Mouse (Mus musculus): ENCODE data around the gene Irf2. TPM values are rescaled to one million over a fixed set of nuclear protein-coding genes. Genes with fewer than 3 reads are reported as not detected.
A peak's percentile ranks its signal among the peaks of the same experiment; 100 is the strongest.

The Irf2 gene
- total RNA-seq, 2 experiments from 2014 or later = 23.1 to 26.0 TPM

DNA sequence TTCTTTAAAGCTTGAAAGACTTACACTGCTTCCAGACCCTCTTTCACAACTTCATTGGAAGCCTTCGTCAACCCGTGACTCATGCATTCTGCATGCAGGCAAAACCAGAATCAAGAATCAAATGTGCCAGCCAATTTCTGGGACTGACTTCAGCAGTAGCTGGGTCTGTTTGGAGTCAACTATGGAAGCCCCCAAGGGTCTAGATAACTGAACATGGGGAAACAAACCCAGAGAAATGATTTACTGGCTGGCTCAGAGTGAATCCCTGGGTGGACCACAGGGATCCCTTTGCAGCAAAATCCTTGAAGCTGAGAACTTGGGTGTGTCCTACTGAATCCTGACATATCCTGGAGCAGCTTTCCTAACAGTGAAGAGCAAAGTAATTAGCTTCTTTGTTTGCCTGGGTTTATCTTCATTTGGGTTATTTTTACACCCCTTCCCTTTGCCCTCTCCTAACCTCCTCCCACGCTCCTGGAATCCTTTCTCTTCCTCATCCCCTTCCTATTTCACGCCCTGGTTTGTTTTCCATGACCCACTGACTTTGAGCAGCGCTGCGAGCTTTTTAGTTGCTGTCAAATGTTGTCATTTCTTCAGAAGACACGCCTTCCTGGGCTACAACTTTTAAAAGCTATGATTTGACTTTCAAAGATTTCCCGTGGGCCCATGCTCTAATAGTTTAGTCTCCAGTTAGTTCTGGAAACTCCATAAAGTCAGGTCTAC is 129.0 kb downstream of the Irf2 start:
- intact Hi-C loops (cut with DNase I) = no loop called here
- DNase-seq = no peak

- DNase-seq = no peak
- intact Hi-C loops (cut with DNase I) = no loop called here
These were observed 130.0 kb downstream of the Irf2 start for GRCm38 (mm10) chr8:46869521-46869925.

- intact Hi-C loops (cut with DNase I) = no loop called here
These were observed 131.6 kb downstream of the Irf2 start for GRCm38 (mm10) chr8:46871086-46871485.

GRCm38 (mm10) chr8:46875615-46876293 is 136.2 kb downstream of the Irf2 start:
- intact Hi-C loops (cut with DNase I) = no loop called here
- no peak for DNase-seq

More at GRCm38 (mm10) chr8:46871086-46871485, 131.6 kb downstream of the Irf2 start:
- no peak for DNase-seq

- no peak for DNase-seq
- intact Hi-C loops (cut with DNase I) = no loop called here
These were observed 141.8 kb downstream of the Irf2 start for GRCm38 (mm10) chr8:46881348-46881747.

DNA sequence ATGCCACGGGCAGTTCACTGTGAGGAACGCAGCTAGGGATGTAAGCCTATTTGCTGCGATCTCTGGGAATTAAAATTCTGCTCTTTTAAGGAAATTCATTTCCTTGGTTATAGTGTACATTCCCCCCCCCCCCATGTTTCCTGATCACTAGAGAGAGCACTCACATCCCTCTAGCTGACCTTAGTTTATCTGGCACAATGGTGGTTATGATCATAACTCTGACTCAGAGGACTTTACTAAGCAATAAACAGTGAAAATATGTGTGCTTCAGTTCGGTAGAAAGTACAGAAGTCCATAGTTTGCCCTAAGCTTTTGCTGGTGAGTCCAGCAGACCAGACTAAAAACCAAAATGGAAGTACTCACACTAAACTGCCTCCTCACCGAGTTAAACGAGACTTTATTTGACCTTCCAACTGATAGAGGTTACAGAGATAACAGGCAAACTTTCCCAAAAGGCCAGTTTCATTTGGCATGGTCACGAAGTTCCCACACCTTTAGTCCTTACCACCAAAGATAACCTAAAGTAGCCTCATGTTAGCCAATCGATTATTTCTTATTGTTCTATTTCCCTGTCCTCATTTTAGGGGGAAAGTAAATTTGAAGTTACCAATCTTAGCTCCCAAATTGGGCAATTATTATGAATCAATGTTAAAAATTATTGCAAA is 142.4 kb downstream of the Irf2 start:
- intact Hi-C loops (cut with DNase I) = no loop called here
- DNase-seq = no peak

DNA sequence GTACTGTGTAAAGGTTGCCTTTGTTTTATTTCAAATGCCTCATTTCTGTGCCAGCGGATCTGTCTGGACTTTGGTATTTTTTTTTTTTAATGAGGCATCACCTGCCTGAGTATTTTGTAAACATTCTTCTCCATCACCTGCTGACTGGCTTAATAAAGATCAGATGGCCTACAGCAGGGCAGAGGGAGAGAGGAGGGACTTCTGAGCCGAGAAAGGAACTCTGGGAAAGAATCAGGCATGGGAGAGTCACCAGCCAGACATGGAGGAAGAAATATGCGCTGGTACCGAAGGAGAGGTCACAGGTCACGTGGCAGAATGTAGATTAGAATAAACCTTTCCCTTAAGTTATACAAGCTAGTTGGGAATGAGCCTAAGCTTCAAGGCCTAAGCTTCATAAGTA is 143.2 kb downstream of the Irf2 start:
- DNase-seq = no peak
- intact Hi-C loops (cut with DNase I) = no loop called here

DNA sequence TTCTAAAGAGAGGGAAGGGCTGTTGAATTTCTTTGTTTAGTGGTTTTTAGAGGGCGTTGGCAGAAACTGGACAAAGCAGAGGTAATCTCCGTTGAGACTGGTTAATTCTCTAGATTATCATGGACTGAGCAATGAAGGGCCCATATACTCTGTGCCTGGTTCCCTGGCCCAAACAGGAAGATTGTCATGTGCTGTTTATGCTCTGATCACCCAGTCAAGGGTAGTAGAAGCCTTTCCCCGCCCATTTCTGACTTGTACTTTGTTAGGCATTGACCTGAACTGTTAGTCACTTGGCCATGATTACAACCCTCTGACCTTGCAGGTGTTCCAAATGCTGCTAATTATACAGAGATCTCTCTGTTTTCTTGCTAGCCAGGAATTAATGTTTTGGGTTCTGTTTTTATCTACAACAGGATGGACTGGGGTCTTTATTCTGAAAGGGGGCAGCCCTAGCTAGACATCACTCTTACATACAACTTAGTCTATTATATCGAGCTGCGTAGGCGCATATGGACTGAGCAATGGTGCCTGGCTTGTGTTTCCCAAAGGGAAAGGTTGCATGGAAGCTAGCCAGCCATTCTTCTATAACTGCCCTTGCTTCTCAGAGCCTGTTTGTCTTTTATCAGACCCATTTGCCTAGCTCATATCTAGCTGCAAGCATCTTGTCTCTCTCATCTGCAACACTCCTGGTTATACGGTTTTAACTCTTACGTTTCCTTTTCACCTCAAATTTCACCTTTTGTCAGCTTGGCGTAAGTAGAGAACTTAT is 143.9 kb downstream of the Irf2 start:
- DNase-seq = no peak
- intact Hi-C loops (cut with DNase I) = no loop called here

DNA sequence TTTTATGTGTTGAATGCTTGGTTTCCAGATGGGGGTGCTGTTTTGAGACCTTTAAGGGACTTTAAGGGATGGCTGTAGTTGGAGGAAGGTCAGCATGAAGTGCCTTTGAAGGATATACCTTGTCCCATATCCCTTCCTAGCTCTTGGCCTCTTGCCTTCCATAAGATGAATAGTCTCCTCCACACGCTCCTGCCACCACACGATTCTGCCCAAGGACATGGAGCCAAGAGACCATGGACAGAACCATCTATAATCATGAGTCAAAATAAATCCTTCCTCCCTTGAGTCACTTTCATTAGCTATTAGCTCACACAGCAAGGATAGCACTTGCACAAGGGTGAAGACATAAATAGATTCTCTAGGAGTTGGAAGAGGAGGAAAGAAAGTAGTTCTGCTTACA is 146.3 kb downstream of the Irf2 start:
- DNase-seq = no peak
- intact Hi-C loops (cut with DNase I) = no loop called here

DNA sequence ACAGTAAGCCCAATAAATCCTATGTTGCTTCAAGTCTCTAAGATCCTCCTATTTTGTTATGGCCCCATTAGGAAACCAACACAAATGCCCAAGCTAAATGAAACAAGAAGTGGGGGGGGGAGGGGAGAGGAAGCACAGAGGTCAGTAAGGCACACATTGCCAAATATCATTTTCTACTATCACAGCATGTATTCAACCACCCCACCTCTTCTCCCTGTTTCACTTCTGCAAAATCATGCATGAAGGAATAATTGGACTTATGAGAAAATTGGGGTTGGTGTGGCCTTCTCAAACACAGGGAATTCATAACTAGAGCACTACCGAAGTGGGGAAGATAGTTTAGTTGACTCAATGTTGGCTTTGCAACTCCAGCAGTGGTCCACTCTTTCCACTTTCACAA is 146.7 kb downstream of the Irf2 start:
- intact Hi-C loops (cut with DNase I) = no loop called here
- no peak for DNase-seq

DNA sequence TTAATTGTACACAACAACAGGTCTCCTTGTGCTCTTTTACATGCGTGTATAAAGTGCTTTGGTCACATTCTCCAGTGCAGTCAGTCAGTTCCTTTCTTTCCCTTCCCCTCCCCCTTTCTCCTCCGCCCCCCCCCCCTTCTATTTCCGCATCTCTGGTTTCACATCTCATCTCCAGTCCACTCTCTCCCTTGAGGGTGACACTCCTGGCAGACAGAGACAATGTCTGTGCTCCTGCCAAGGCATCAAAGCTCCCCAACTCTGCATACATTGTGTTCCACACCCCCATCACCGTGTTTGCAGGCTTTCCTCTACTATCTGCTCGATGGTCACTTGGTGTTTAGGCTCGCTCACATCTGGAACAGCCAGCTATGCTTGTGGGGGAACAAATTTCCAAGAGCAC is 147.9 kb downstream of the Irf2 start:
- intact Hi-C loops (cut with DNase I) = no loop called here
- no peak for DNase-seq

DNA sequence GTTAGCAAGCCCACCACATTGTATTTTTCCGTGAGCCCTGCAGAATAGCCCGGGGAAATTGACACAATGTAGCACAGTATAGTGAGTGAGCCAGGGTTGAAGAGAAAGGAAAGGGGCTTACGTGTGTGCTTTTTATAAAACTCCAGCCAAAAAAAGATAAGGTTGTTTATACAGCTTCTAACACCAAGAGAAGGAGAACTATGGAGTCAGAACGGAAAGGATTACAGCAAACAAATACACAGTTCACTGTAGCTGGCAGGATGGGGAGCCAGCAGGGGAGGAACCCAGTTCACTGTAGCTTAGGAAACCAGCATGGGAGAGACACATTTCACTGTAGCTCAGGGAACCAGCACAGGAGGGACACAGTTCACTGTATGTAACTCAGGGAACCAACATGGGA is 149.0 kb downstream of the Irf2 start:
- no peak for DNase-seq

GRCm38 (mm10) chr8:46890241-46890640 is 150.7 kb downstream of the Irf2 start:
- intact Hi-C loops (cut with DNase I) = no loop called here
- no peak for DNase-seq

More for the DNA sequence above, 149.0 kb downstream of the Irf2 start:
- intact Hi-C loops (cut with DNase I) = no loop called here

DNA sequence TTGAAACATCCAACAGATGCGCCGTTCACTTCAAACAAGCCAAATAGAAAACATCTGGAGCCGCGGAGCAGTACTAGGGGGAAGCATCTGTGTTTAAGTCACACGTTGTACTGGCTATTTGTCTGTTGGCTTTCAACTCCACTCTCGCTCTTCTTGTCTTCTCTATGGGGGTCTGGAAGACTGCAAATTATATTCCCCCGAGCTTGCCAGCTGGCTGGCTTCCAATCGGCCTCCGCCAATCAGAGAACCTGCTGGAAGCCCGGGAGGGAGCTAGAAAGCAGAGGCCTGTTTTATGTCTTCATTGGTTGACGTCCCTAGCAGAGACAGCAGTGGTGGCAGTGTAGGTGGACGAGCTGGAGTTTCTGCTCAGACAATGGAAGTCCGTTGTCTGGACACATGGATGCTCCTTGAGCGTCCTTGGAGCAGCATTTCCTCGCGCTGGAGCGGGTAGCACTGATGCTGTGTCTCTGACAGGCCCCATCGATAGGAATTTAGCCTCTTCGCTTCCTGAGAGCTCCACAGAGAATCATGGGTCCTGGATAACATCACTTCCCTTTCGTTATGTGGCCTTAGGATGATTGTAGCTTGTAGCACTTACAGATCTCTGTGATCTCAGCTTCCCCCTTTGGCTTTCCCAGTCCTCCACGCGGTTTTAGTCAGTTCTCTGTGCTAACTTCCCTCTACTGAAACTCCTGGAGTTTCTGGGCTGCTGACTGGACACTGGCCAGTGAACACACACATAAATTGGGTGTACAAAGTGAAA is 153.2 kb downstream of the Irf2 start:
- peak; percentile 92 for DNase-seq

GRCm38 (mm10) chr8:46894385-46894784 is 154.9 kb downstream of the Irf2 start:
- no peak for DNase-seq
- intact Hi-C loops (cut with DNase I) = no loop called here

More for the DNA sequence above, 153.2 kb downstream of the Irf2 start:
- intact Hi-C loops (cut with DNase I) = no loop called here

- intact Hi-C loops (cut with DNase I) = no loop called here
- no peak for DNase-seq
These were observed 156.5 kb downstream of the Irf2 start for GRCm38 (mm10) chr8:46896005-46896404.

GRCm38 (mm10) chr8:46896704-46897103 is 157.2 kb downstream of the Irf2 start:
- no peak for DNase-seq
- intact Hi-C loops (cut with DNase I) = no loop called here
